Mouse (Mus musculus) liver, embryonic 13.5 days (tissue): ENCODE data around the gene Gys1. TPM values are rescaled to one million over a fixed set of nuclear protein-coding genes. Genes with fewer than 3 reads are reported as not detected.
"Not testable (repeated sequence)": the region's sequence is repeated elsewhere in the genome, so short reads cannot be mapped to it uniquely, and the experiment has no call there.

Experiments
- ATAC-seq: fragments of 200-750 bp; cut with Nextera tagmentation; 2 replicates; pipeline ENCODE4 v1.8.0; 2017; ENCODE audit warnings: low read depth, mild to moderate bottlenecking, moderate number of reproducible peaks, moderate library complexity
- DNase-seq: peaks from one replicate; pipeline ENCODE4 v3.0.0; 2022
- H3K27ac ChIP-seq: fragments of 300-500 bp; sonication (generic); 2 replicates; pipeline ENCODE4 v1.5.1; 2015; ENCODE audit warnings: moderate library complexity, mild to moderate bottlenecking, inconsistent platforms
- H3K27me3 ChIP-seq: fragments of 300-500 bp; sonication (generic); 2 replicates; pipeline ENCODE4 v1.6.1; 2015; ENCODE audit warnings: mild to moderate bottlenecking, inconsistent platforms
- H3K36me3 ChIP-seq: fragments of 300-500 bp; sonication (generic); 2 replicates; pipeline ENCODE4 v1.6.1; 2015; ENCODE audit warnings: mild to moderate bottlenecking, inconsistent platforms
- H3K4me1 ChIP-seq: fragments of 300-500 bp; sonication (generic); replicated peaks from 2 replicates; pipeline ENCODE4 v1.6.1; 2015; ENCODE audit warnings: inconsistent platforms
- H3K4me2 ChIP-seq: fragments of 300-500 bp; sonication (generic); 2 replicates; pipeline ENCODE4 v1.6.1; 2015; ENCODE audit warnings: inconsistent platforms, mild to moderate bottlenecking, moderate library complexity
- H3K4me3 ChIP-seq: fragments of 300-500 bp; sonication (generic); replicated peaks from 2 replicates; pipeline ENCODE4 v1.5.1; 2015; ENCODE audit warnings: mild to moderate bottlenecking, inconsistent platforms
- H3K9ac ChIP-seq: fragments of 300-500 bp; sonication (generic); 2 replicates; pipeline ENCODE4 v1.6.1; 2015; ENCODE audit warnings: mild to moderate bottlenecking, inconsistent platforms
- H3K9me3 ChIP-seq: fragments of 300-500 bp; sonication (generic); replicated peaks from 2 replicates; pipeline ENCODE4 v1.6.1; 2016; ENCODE audit warnings: inconsistent platforms
- WGBS: fragments of 180-500 bp; shearing (Covaris S2); methylation state at CpG from one replicate; pipeline ENCODE4 v1.1.7; 2015; ENCODE audit not compliant: insufficient replicate concordance; 5-methylcytosine and 5-hydroxymethylcytosine counted together
- polyA plus RNA-seq: library from polyadenylated mRNA; unstranded; fragments of >200 nt; fragmentation: Nextera tagmentation; extraction: Ambion mirVana; gene quantifications from 2 replicates; pipeline ENCODE4 v1.2.1, GENCODE M21; 2015

Gene Gys1
- polyA plus RNA-seq, 1 experiment from 2014 or later: 4.1 TPM

- H3K9ac ChIP-seq, H3K9me3 ChIP-seq, H3K4me3 ChIP-seq, H3K27ac ChIP-seq, H3K4me2 ChIP-seq, DNase-seq, H3K36me3 ChIP-seq, H3K27me3 ChIP-seq, ATAC-seq: not testable (repeated sequence)
- peaks cover 55% of the 10 kb centered on the region for H3K4me1 ChIP-seq
- WGBS: 83% methylated on average over 5 of the region's 5 CpGs
Measured at GRCm38 (mm10) chr7:45484985-45485384, 50.3 kb downstream of the Gys1 start.

- peak overlapping the region; percentile 15 for H3K4me2 ChIP-seq
- H3K36me3 ChIP-seq: no peaks in the 10 kb centered on the region
- H3K27ac ChIP-seq: peak overlapping the region; percentile 31
- 17% methylated on average over 7 of the region's 7 CpGs for WGBS
- DNase-seq: peak; percentile 37
- H3K9me3 ChIP-seq: no peaks in the 10 kb centered on the region
- no peak overlapping the region for H3K9ac ChIP-seq
- no peaks in the 10 kb centered on the region for H3K27me3 ChIP-seq
- no peak overlapping the region for H3K4me3 ChIP-seq
- ATAC-seq: peak; percentile 66
- peaks cover 67% of the 10 kb centered on the region for H3K4me1 ChIP-seq
Measured at GRCm38 (mm10) chr7:45486158-45486557, 51.5 kb downstream of the Gys1 start.

- H3K27ac ChIP-seq: peak within 1 kb of the TSS; percentile 62
- DNase-seq (no peak), ATAC-seq (no peak)
- peaks cover 71% of the 10 kb centered on the region for H3K4me1 ChIP-seq
- H3K36me3 ChIP-seq: no peaks in the 10 kb centered on the region
- H3K9ac ChIP-seq: no peak within 1 kb of the TSS
- H3K27me3 ChIP-seq: no peaks in the 10 kb centered on the region
- H3K4me3 ChIP-seq: no peak within 1 kb of the TSS
- H3K4me2 ChIP-seq: peak within 1 kb of the TSS; percentile 73
- H3K9me3 ChIP-seq: no peaks in the 10 kb centered on the region
- 74% methylated on average over 12 of the region's 12 CpGs for WGBS
Measured at GRCm38 (mm10) chr7:45486761-45487415, 52.2 kb downstream of the Gys1 start, which contains the start of gene Gm45808. Gene Gm45808 (minus strand): TSS chr7:45486811.

- Histone ChIP-seq H3K9me3 (no peaks in the 10 kb centered on the region), H3K27ac (peak overlapping the region; percentile 62), H3K4me2 (peak overlapping the region; percentile 73), H3K4me3 (peak overlapping the region; percentile 61), H3K27me3 (no peaks in the 10 kb centered on the region), H3K4me1 (peaks cover 68% of the 10 kb centered on the region), H3K9ac (peak overlapping the region; percentile 71), H3K36me3 (peaks cover 9% of the 10 kb centered on the region)
- DNase-seq (no peak), ATAC-seq (no peak)
- WGBS: 55% methylated on average over 11 of the region's 11 CpGs
Measured at GRCm38 (mm10) chr7:45487861-45488292, 53.2 kb downstream of the Gys1 start.

- Histone ChIP-seq H3K4me3 (peak within 1 kb of the TSS; percentile 61), H3K4me1 (peaks cover 68% of the 10 kb centered on the region), H3K9me3 (no peaks in the 10 kb centered on the region), H3K27ac (peak within 1 kb of the TSS; percentile 62), H3K4me2 (peak within 1 kb of the TSS; percentile 73), H3K27me3 (no peaks in the 10 kb centered on the region), H3K9ac (peak within 1 kb of the TSS; percentile 71), H3K36me3 (peaks cover 16% of the 10 kb centered on the region)
- ATAC-seq: peak; percentile 27
- WGBS: 3% methylated on average over 38 of the region's 38 CpGs
- DNase-seq: peak; percentile 51
Measured at GRCm38 (mm10) chr7:45488293-45489204, 53.9 kb downstream of the Gys1 start, which contains the start of gene Dhdh. Gene Dhdh (minus strand): TSS chr7:45488805.

GRCm38 (mm10) chr7:45489578-45489977 lies 54.9 kb downstream of the Gys1 start:
- Histone ChIP-seq H3K27ac (peak overlapping the region; percentile 44; the same call in 1 of the 2 replicates), H3K9me3 (no peaks in the 10 kb centered on the region), H3K9ac (0 out of 2 replicates have a peak overlapping the region, but pooled peaks have one; percentile 14), H3K4me1 (peaks cover 76% of the 10 kb centered on the region), H3K36me3 (peaks cover 26% of the 10 kb centered on the region), H3K4me3 (no peak overlapping the region), H3K4me2 (peak overlapping the region; percentile 73), H3K27me3 (no peaks in the 10 kb centered on the region)
- WGBS: 32% methylated on average over 7 of the region's 7 CpGs
- DNase-seq: peak; percentile 32
- peak; percentile 32 for ATAC-seq

- Histone ChIP-seq H3K27me3 (no peaks in the 10 kb centered on the region), H3K36me3 (peaks cover 39% of the 10 kb centered on the region), H3K4me1 (peaks cover 76% of the 10 kb centered on the region), H3K4me3 (no peak overlapping the region), H3K27ac (peak overlapping the region; percentile 78), H3K4me2 (peak overlapping the region; percentile 36), H3K9me3 (no peaks in the 10 kb centered on the region), H3K9ac (peak overlapping the region; percentile 1; the same call in 1 of the 2 replicates)
- WGBS: 51% methylated on average over 9 of the region's 9 CpGs
- DNase-seq (no peak), ATAC-seq (peak; percentile 30; the same call in 1 of the 2 replicates)
Measured at GRCm38 (mm10) chr7:45490822-45491221, 56.2 kb downstream of the Gys1 start.

GRCm38 (mm10) chr7:45491264-45491663 lies 56.6 kb downstream of the Gys1 start:
- H3K36me3 ChIP-seq: peaks cover 43% of the 10 kb centered on the region
- H3K9ac ChIP-seq: peak overlapping the region; percentile 1; the same call in 1 of the 2 replicates
- peak overlapping the region; percentile 78 for H3K27ac ChIP-seq
- H3K27me3 ChIP-seq: no peaks in the 10 kb centered on the region
- DNase-seq: peak; percentile 46
- H3K4me1 ChIP-seq: peaks cover 72% of the 10 kb centered on the region
- no peak overlapping the region for H3K4me3 ChIP-seq
- WGBS: 20% methylated on average over 3 of the region's 3 CpGs
- ATAC-seq: peak; percentile 60
- peak overlapping the region; percentile 36 for H3K4me2 ChIP-seq
- no peaks in the 10 kb centered on the region for H3K9me3 ChIP-seq

GRCm38 (mm10) chr7:45492225-45492844 lies 57.7 kb downstream of the Gys1 start:
- peaks cover 54% of the 10 kb centered on the region for H3K36me3 ChIP-seq
- H3K9ac ChIP-seq: no peak overlapping the region
- DNase-seq: no peak
- H3K27me3 ChIP-seq: no peaks in the 10 kb centered on the region
- 87% methylated on average over 8 of the region's 8 CpGs for WGBS
- H3K27ac ChIP-seq: peak overlapping the region; percentile 15; the same call in 1 of the 2 replicates
- peaks cover 61% of the 10 kb centered on the region for H3K4me1 ChIP-seq
- no peak overlapping the region for H3K4me2 ChIP-seq
- H3K9me3 ChIP-seq: no peaks in the 10 kb centered on the region
- no peak for ATAC-seq
- no peak overlapping the region for H3K4me3 ChIP-seq

- Histone ChIP-seq H3K27me3 (no peaks in the 10 kb centered on the region), H3K36me3 (peaks cover 60% of the 10 kb centered on the region), H3K4me2 (no peak overlapping the region), H3K27ac (no peak overlapping the region), H3K9ac (no peak overlapping the region), H3K9me3 (no peaks in the 10 kb centered on the region), H3K4me3 (no peak overlapping the region), H3K4me1 (peaks cover 55% of the 10 kb centered on the region)
- no peak for ATAC-seq
- no peak for DNase-seq
- 88% methylated on average over 5 of the region's 5 CpGs for WGBS
Measured at GRCm38 (mm10) chr7:45492951-45493350, 58.3 kb downstream of the Gys1 start.

GRCm38 (mm10) chr7:45494548-45494947 lies 59.9 kb downstream of the Gys1 start:
- no peaks in the 10 kb centered on the region for H3K9me3 ChIP-seq
- peaks cover 39% of the 10 kb centered on the region for H3K4me1 ChIP-seq
- DNase-seq: no peak
- WGBS: 86% methylated on average over 9 of the region's 9 CpGs
- no peak overlapping the region for H3K9ac ChIP-seq
- H3K27ac ChIP-seq: no peak overlapping the region
- ATAC-seq: no peak
- peaks cover 76% of the 10 kb centered on the region for H3K36me3 ChIP-seq
- no peak overlapping the region for H3K4me3 ChIP-seq
- no peak overlapping the region for H3K4me2 ChIP-seq
- no peaks in the 10 kb centered on the region for H3K27me3 ChIP-seq
